Mouse (Mus musculus): ENCODE measurements around the gene Rtkn2. TPM values are rescaled to one million over a fixed set of nuclear protein-coding genes. Genes with fewer than 3 reads are reported as not detected.
"Not testable (repeated sequence)": the region's sequence is repeated elsewhere in the genome, so short reads cannot be mapped to it uniquely, and the experiment has no call there.

The Rtkn2 gene
- total RNA-seq, 2 experiments from 2014 or later: 4.0 to 4.5 TPM

- DNase-seq: peak; percentile 31
Measured at GRCm38 (mm10) chr10:68079910-68080670, 100.7 kb downstream of the Rtkn2 start.

GRCm38 (mm10) chr10:68081712-68082111 is 102.3 kb downstream of the Rtkn2 start:
- DNase-seq: peak; percentile 63

- DNase-seq: no peak
Measured at GRCm38 (mm10) chr10:68085574-68085973, 106.2 kb downstream of the Rtkn2 start.

GRCm38 (mm10) chr10:68086973-68087372 is 107.6 kb downstream of the Rtkn2 start:
- DNase-seq: no peak

- no peak for DNase-seq
Measured at GRCm38 (mm10) chr10:68087722-68088121, 108.4 kb downstream of the Rtkn2 start.

- DNase-seq: peak; percentile 70
Measured at GRCm38 (mm10) chr10:68089435-68090196, 110.2 kb downstream of the Rtkn2 start.

GRCm38 (mm10) chr10:68090197-68090535 is 110.8 kb downstream of the Rtkn2 start:
- peak; percentile 95 for DNase-seq

- DNase-seq: no peak
Measured at GRCm38 (mm10) chr10:68090544-68090943, 111.2 kb downstream of the Rtkn2 start.

- no peak for DNase-seq
Measured at GRCm38 (mm10) chr10:68091011-68091410, 111.6 kb downstream of the Rtkn2 start.

GRCm38 (mm10) chr10:68091840-68092239 is 112.5 kb downstream of the Rtkn2 start:
- no peak for DNase-seq

- no peak for DNase-seq
Measured at GRCm38 (mm10) chr10:68093496-68093895, 114.1 kb downstream of the Rtkn2 start.

- DNase-seq: no peak
Measured at GRCm38 (mm10) chr10:68095136-68095535, 115.8 kb downstream of the Rtkn2 start.

GRCm38 (mm10) chr10:68096395-68096794 is 117.0 kb downstream of the Rtkn2 start:
- no peak for DNase-seq

- no peak for DNase-seq
Measured at GRCm38 (mm10) chr10:68097821-68098675, 118.7 kb downstream of the Rtkn2 start.

GRCm38 (mm10) chr10:68099801-68100200 is 120.4 kb downstream of the Rtkn2 start:
- DNase-seq: not testable (repeated sequence)

- DNase-seq: no peak
Measured at GRCm38 (mm10) chr10:68100506-68100905, 121.1 kb downstream of the Rtkn2 start.

GRCm38 (mm10) chr10:68101251-68101650 is 121.9 kb downstream of the Rtkn2 start:
- no peak for DNase-seq

GRCm38 (mm10) chr10:68102566-68102965 is 123.2 kb downstream of the Rtkn2 start:
- DNase-seq: peak; percentile 74

GRCm38 (mm10) chr10:68103078-68103855 is 123.9 kb downstream of the Rtkn2 start:
- no peak for DNase-seq

- DNase-seq: peak; percentile 51
Measured at GRCm38 (mm10) chr10:68103988-68104387, 124.6 kb downstream of the Rtkn2 start.

GRCm38 (mm10) chr10:68104481-68104880 is 125.1 kb downstream of the Rtkn2 start:
- no peak for DNase-seq
